Mouse (Mus musculus) neural tube, embryonic 14.5 days (tissue): Measurements from ENCODE around the gene Baz1b. TPM values are rescaled to one million over a fixed set of nuclear protein-coding genes. Genes with fewer than 3 reads are reported as not detected.

Experiments
- ATAC-seq: fragments of 200-750 bp; cut with Nextera tagmentation; 2 replicates; pipeline ENCODE4 v1.8.0; 2017; ENCODE audit warnings: low read depth, mild to moderate bottlenecking, moderate TSS enrichment, moderate library complexity
- H3K27ac ChIP-seq: fragments of 300-500 bp; sonication (generic); 2 replicates; pipeline ENCODE4 v1.5.1; 2014; ENCODE audit warnings: low read depth, mild to moderate bottlenecking, control low read depth, low read length, moderate library complexity, mixed read lengths
- H3K27me3 ChIP-seq: fragments of 300-500 bp; sonication (generic); 2 replicates; pipeline ENCODE4 v1.6.1; 2014; ENCODE audit warnings: low read length; ENCODE audit not compliant: control insufficient read depth, insufficient read depth
- H3K36me3 ChIP-seq: fragments of 300-500 bp; sonication (generic); 2 replicates; pipeline ENCODE4 v1.6.1; 2014; ENCODE audit warnings: low read length, mixed read lengths; ENCODE audit not compliant: control insufficient read depth, insufficient read depth
- H3K4me1 ChIP-seq: fragments of 300-500 bp; sonication (generic); 2 replicates; pipeline ENCODE4 v1.6.1; 2014; ENCODE audit warnings: low read length; ENCODE audit not compliant: control insufficient read depth, insufficient read depth
- H3K4me2 ChIP-seq: fragments of 300-500 bp; sonication (generic); 2 replicates; pipeline ENCODE4 v1.6.1; 2014; ENCODE audit warnings: mild to moderate bottlenecking, low read depth, low read length, control low read depth
- H3K4me3 ChIP-seq: fragments of 300-500 bp; sonication (generic); 2 replicates; pipeline ENCODE4 v1.5.1; 2014; ENCODE audit warnings: low read depth, low read length, control low read depth, mixed read lengths
- H3K9ac ChIP-seq: fragments of 300-500 bp; sonication (generic); replicated peaks from 2 replicates; pipeline ENCODE4 v1.6.1; 2014; ENCODE audit warnings: low read depth, mild to moderate bottlenecking, control low read depth, low read length, mixed read lengths
- H3K9me3 ChIP-seq: fragments of 300-500 bp; sonication (generic); 2 replicates; pipeline ENCODE4 v1.6.1; 2016; ENCODE audit warnings: low read length; ENCODE audit not compliant: control insufficient read depth
- WGBS: fragments of 180-500 bp; shearing (Covaris S2); extraction: QIAGEN DNeasy Blood & Tissue Kit; methylation state at CpG from one replicate; pipeline ENCODE4 v1.1.7; 2014; 5-methylcytosine and 5-hydroxymethylcytosine counted together
- polyA plus RNA-seq: library from polyadenylated mRNA; unstranded; fragments of >200 nt; fragmentation: Nextera tagmentation; extraction: Ambion mirVana; gene quantifications from 2 replicates; pipeline ENCODE4 v1.2.1, GENCODE M21; 2014

The Baz1b gene
- polyA plus RNA-seq, 1 experiment from 2014 or later: 35.0 TPM

GRCm38 (mm10) chr5:135172986-135173385 is 14.1 kb upstream of the Baz1b start:
- Histone ChIP-seq H3K4me2 (no peak overlapping the region), H3K27ac (no peak overlapping the region), H3K36me3 (peaks cover 14% of the 10 kb centered on the region), H3K4me1 (peaks cover 5% of the 10 kb centered on the region; the same call in 1 of the 2 replicates), H3K27me3 (no peaks in the 10 kb centered on the region), H3K9me3 (no peaks in the 10 kb centered on the region), H3K4me3 (no peak overlapping the region), H3K9ac (no peak overlapping the region)
- ATAC-seq: no peak
- WGBS: 97% methylated on average over 5 of the region's 5 CpGs

- Histone ChIP-seq H3K9me3 (no peaks in the 10 kb centered on the region), H3K36me3 (peaks cover 28% of the 10 kb centered on the region), H3K27ac (no peak overlapping the region), H3K4me3 (no peak overlapping the region), H3K27me3 (no peaks in the 10 kb centered on the region), H3K4me2 (no peak overlapping the region), H3K9ac (no peak overlapping the region), H3K4me1 (no peaks in the 10 kb centered on the region)
- no peak for ATAC-seq
Observed at GRCm38 (mm10) chr5:135175086-135175485, 12.0 kb upstream of the Baz1b start.

GRCm38 (mm10) chr5:135178523-135178922 is 8.5 kb upstream of the Baz1b start:
- Histone ChIP-seq H3K4me1 (no peaks in the 10 kb centered on the region), H3K27me3 (no peaks in the 10 kb centered on the region), H3K36me3 (peaks cover 43% of the 10 kb centered on the region), H3K9ac (no peak overlapping the region), H3K4me3 (no peak overlapping the region), H3K4me2 (no peak overlapping the region), H3K9me3 (no peaks in the 10 kb centered on the region), H3K27ac (no peak overlapping the region)
- WGBS: 92% methylated on average over 3 of the region's 3 CpGs
- no peak for ATAC-seq

GRCm38 (mm10) chr5:135178996-135179395 is 8.1 kb upstream of the Baz1b start:
- H3K36me3 ChIP-seq: peaks cover 43% of the 10 kb centered on the region

GRCm38 (mm10) chr5:135179616-135180015 is 7.4 kb upstream of the Baz1b start:
- no peak for ATAC-seq
- no peak overlapping the region for H3K4me3 ChIP-seq
- H3K4me1 ChIP-seq: no peaks in the 10 kb centered on the region
- H3K9me3 ChIP-seq: no peaks in the 10 kb centered on the region
- WGBS: 96% methylated on average over 7 of the region's 7 CpGs
- H3K36me3 ChIP-seq: peaks cover 43% of the 10 kb centered on the region
- H3K27me3 ChIP-seq: no peaks in the 10 kb centered on the region
- no peak overlapping the region for H3K9ac ChIP-seq
- no peak overlapping the region for H3K27ac ChIP-seq
- no peak overlapping the region for H3K4me2 ChIP-seq

More at GRCm38 (mm10) chr5:135178996-135179395, 8.1 kb upstream of the Baz1b start:
- no peaks in the 10 kb centered on the region for H3K27me3 ChIP-seq
- H3K4me1 ChIP-seq: no peaks in the 10 kb centered on the region
- no peak overlapping the region for H3K4me3 ChIP-seq
- no peak for ATAC-seq
- H3K9ac ChIP-seq: no peak overlapping the region
- H3K9me3 ChIP-seq: no peaks in the 10 kb centered on the region
- no peak overlapping the region for H3K27ac ChIP-seq
- WGBS: 84% methylated on average over 4 of the region's 4 CpGs
- H3K4me2 ChIP-seq: no peak overlapping the region

GRCm38 (mm10) chr5:135180796-135181195 is 6.3 kb upstream of the Baz1b start:
- peaks cover 43% of the 10 kb centered on the region for H3K36me3 ChIP-seq
- H3K9me3 ChIP-seq: no peaks in the 10 kb centered on the region
- H3K9ac ChIP-seq: no peak overlapping the region
- no peak for ATAC-seq
- H3K4me1 ChIP-seq: no peaks in the 10 kb centered on the region
- no peak overlapping the region for H3K4me3 ChIP-seq
- H3K27ac ChIP-seq: no peak overlapping the region
- 94% methylated on average over 14 of the region's 14 CpGs for WGBS
- no peak overlapping the region for H3K4me2 ChIP-seq
- no peaks in the 10 kb centered on the region for H3K27me3 ChIP-seq

- Histone ChIP-seq H3K27ac (no peak overlapping the region), H3K4me1 (no peaks in the 10 kb centered on the region), H3K4me3 (no peak overlapping the region), H3K9ac (no peak overlapping the region), H3K9me3 (no peaks in the 10 kb centered on the region), H3K4me2 (no peak overlapping the region), H3K27me3 (no peaks in the 10 kb centered on the region), H3K36me3 (peaks cover 40% of the 10 kb centered on the region)
- no peak for ATAC-seq
- 70% methylated on average over 6 of the region's 6 CpGs for WGBS
Observed at GRCm38 (mm10) chr5:135181776-135182175, 5.3 kb upstream of the Baz1b start.

- Histone ChIP-seq H3K27me3 (no peaks in the 10 kb centered on the region), H3K4me2 (no peak overlapping the region), H3K4me3 (no peak overlapping the region), H3K27ac (no peak overlapping the region), H3K36me3 (peaks cover 34% of the 10 kb centered on the region), H3K4me1 (peaks cover 1% of the 10 kb centered on the region; the same call in 1 of the 2 replicates), H3K9ac (no peak overlapping the region), H3K9me3 (no peaks in the 10 kb centered on the region)
- no peak for ATAC-seq
- 55% methylated on average over 8 of the region's 8 CpGs for WGBS
Observed at GRCm38 (mm10) chr5:135183131-135183861, 3.8 kb upstream of the Baz1b start.

- H3K9ac ChIP-seq: no peak overlapping the region
- no peak for ATAC-seq
- H3K36me3 ChIP-seq: peaks cover 29% of the 10 kb centered on the region
- no peak overlapping the region for H3K4me2 ChIP-seq
- 97% methylated on average over 3 of the region's 3 CpGs for WGBS
- no peaks in the 10 kb centered on the region for H3K9me3 ChIP-seq
- H3K4me3 ChIP-seq: no peak overlapping the region
- H3K27ac ChIP-seq: no peak overlapping the region
- peaks cover 19% of the 10 kb centered on the region for H3K4me1 ChIP-seq
- H3K27me3 ChIP-seq: no peaks in the 10 kb centered on the region
Observed at GRCm38 (mm10) chr5:135185016-135185415, 2.0 kb upstream of the Baz1b start.
